Mouse (Mus musculus) liver, embryonic 12.5 days (tissue): ENCODE data around the gene Doc2g. TPM values are rescaled to one million over a fixed set of nuclear protein-coding genes. Genes with fewer than 3 reads are reported as not detected.

Source experiments
- ATAC-seq: fragments of 200-750 bp; cut with Nextera tagmentation; 2 replicates; pipeline ENCODE4 v1.8.0; 2017; ENCODE audit warnings: moderate number of reproducible peaks, mild to moderate bottlenecking, moderate library complexity
- H3K27ac ChIP-seq: fragments of 300-500 bp; sonication (generic); 2 replicates; pipeline ENCODE4 v1.5.1; 2016; ENCODE audit warnings: mild to moderate bottlenecking
- H3K27me3 ChIP-seq: fragments of 300-500 bp; sonication (generic); replicated peaks from 2 replicates; pipeline ENCODE4 v1.6.1; 2016; ENCODE audit warnings: mild to moderate bottlenecking, moderate library complexity
- H3K36me3 ChIP-seq: fragments of 300-500 bp; sonication (generic); 2 replicates; pipeline ENCODE4 v1.6.1; 2016; ENCODE audit warnings: mild to moderate bottlenecking, moderate library complexity
- H3K4me1 ChIP-seq: fragments of 300-500 bp; sonication (generic); 2 replicates; pipeline ENCODE4 v1.6.1; 2016
- H3K4me2 ChIP-seq: fragments of 300-500 bp; sonication (generic); 2 replicates; pipeline ENCODE4 v1.6.1; 2016; ENCODE audit warnings: mild to moderate bottlenecking, moderate library complexity
- H3K4me3 ChIP-seq: fragments of 300-500 bp; sonication (generic); 2 replicates; pipeline ENCODE4 v1.5.1; 2016; ENCODE audit warnings: mild to moderate bottlenecking, moderate library complexity
- H3K9ac ChIP-seq: fragments of 300-500 bp; sonication (generic); 2 replicates; pipeline ENCODE4 v1.6.1; 2016; ENCODE audit warnings: mild to moderate bottlenecking, moderate library complexity
- H3K9me3 ChIP-seq: fragments of 300-500 bp; sonication (generic); replicated peaks from 2 replicates; pipeline ENCODE4 v1.6.1; 2016; ENCODE audit warnings: mild to moderate bottlenecking, moderate library complexity
- WGBS: fragments of 180-500 bp; shearing (Covaris S2); methylation state at CpG from one replicate; pipeline ENCODE4 v1.1.7; 2016; ENCODE audit not compliant: insufficient replicate concordance; 5-methylcytosine and 5-hydroxymethylcytosine counted together
- polyA plus RNA-seq: library from polyadenylated mRNA; unstranded; fragments of >200 nt; fragmentation: Nextera tagmentation; extraction: Ambion mirVana; gene quantifications from 2 replicates; pipeline ENCODE4 v1.2.1, GENCODE M21; 2016

Doc2g gene
- polyA plus RNA-seq, 1 experiment from 2014 or later = 1.5 TPM

- Histone ChIP-seq H3K4me1 (peaks cover 29% of the 10 kb centered on the region), H3K4me2 (no peak overlapping the region), H3K4me3 (no peak overlapping the region), H3K27ac (no peak overlapping the region), H3K9ac (no peak overlapping the region), H3K27me3 (no peaks in the 10 kb centered on the region; the same call in 1 of the 2 replicates), H3K9me3 (no peaks in the 10 kb centered on the region), H3K36me3 (peaks cover 38% of the 10 kb centered on the region)
- no peak for ATAC-seq
- 63% methylated on average over 12 of the region's 12 CpGs for WGBS
Measured at GRCm38 (mm10) chr19:4003641-4004040, 528 bp downstream of the Doc2g start.

- ATAC-seq = no peak
- H3K9me3 ChIP-seq = no peaks in the 10 kb centered on the region
- no peaks in the 10 kb centered on the region; the same call in 1 of the 2 replicates for H3K27me3 ChIP-seq
- whole genome bisulfite sequencing = 78% methylated on average over 15 of the region's 15 CpGs
- H3K4me3 ChIP-seq = no peak overlapping the region
- H3K27ac ChIP-seq = no peak overlapping the region
- H3K4me2 ChIP-seq = no peak overlapping the region
- no peak overlapping the region for H3K9ac ChIP-seq
- peaks cover 44% of the 10 kb centered on the region for H3K36me3 ChIP-seq
- peaks cover 23% of the 10 kb centered on the region for H3K4me1 ChIP-seq
Measured at GRCm38 (mm10) chr19:4004331-4004730, 1.2 kb downstream of the Doc2g start.

GRCm38 (mm10) chr19:4005091-4005490, 2.0 kb downstream of the Doc2g start:
- Histone ChIP-seq H3K4me3 (no peak overlapping the region), H3K4me1 (peaks cover 17% of the 10 kb centered on the region), H3K9ac (no peak overlapping the region), H3K27me3 (no peaks in the 10 kb centered on the region; the same call in 1 of the 2 replicates), H3K36me3 (peaks cover 52% of the 10 kb centered on the region), H3K9me3 (no peaks in the 10 kb centered on the region), H3K4me2 (no peak overlapping the region), H3K27ac (no peak overlapping the region)
- no peak for ATAC-seq
- 81% methylated on average over 9 of the region's 9 CpGs for WGBS

- no peak for ATAC-seq
- 88% methylated on average over 8 of the region's 8 CpGs for WGBS
- H3K27ac ChIP-seq = no peak overlapping the region
- H3K27me3 ChIP-seq = no peaks in the 10 kb centered on the region; the same call in 1 of the 2 replicates
- H3K4me3 ChIP-seq = no peak overlapping the region
- peaks cover 61% of the 10 kb centered on the region for H3K36me3 ChIP-seq
- no peak overlapping the region for H3K9ac ChIP-seq
- peaks cover 14% of the 10 kb centered on the region for H3K4me1 ChIP-seq
- H3K4me2 ChIP-seq = no peak overlapping the region
- H3K9me3 ChIP-seq = no peaks in the 10 kb centered on the region
Measured at GRCm38 (mm10) chr19:4005971-4006370, 2.9 kb downstream of the Doc2g start.

GRCm38 (mm10) chr19:4011086-4011485, 8.0 kb downstream of the Doc2g start:
- no peak for ATAC-seq
- H3K36me3 ChIP-seq = peaks cover 52% of the 10 kb centered on the region
- H3K4me2 ChIP-seq = peak overlapping the region; percentile 83
- H3K27ac ChIP-seq = no peak overlapping the region
- H3K9ac ChIP-seq = peak overlapping the region; percentile 82
- peaks cover 45% of the 10 kb centered on the region for H3K4me1 ChIP-seq
- WGBS = 85% methylated on average over 5 of the region's 5 CpGs
- H3K27me3 ChIP-seq = no peaks in the 10 kb centered on the region
- H3K9me3 ChIP-seq = no peaks in the 10 kb centered on the region
- H3K4me3 ChIP-seq = peak overlapping the region; percentile 88

GRCm38 (mm10) chr19:4012432-4013022, 9.4 kb downstream of the Doc2g start, which contains the start of gene Ndufv1:
TSS of gene Ndufv1 (minus strand) at chr19:4012806.
- peak within 1 kb of the TSS; percentile 88 for H3K4me3 ChIP-seq
- peak within 1 kb of the TSS; percentile 84 for H3K27ac ChIP-seq
- H3K4me2 ChIP-seq = peak within 1 kb of the TSS; percentile 83
- H3K4me1 ChIP-seq = peaks cover 50% of the 10 kb centered on the region
- H3K36me3 ChIP-seq = peaks cover 38% of the 10 kb centered on the region
- WGBS = under 1% methylated on average over 45 of the region's 45 CpGs
- H3K9ac ChIP-seq = peak within 1 kb of the TSS; percentile 82
- peak; percentile 98 for ATAC-seq
- H3K27me3 ChIP-seq = no peaks in the 10 kb centered on the region
- no peaks in the 10 kb centered on the region for H3K9me3 ChIP-seq

GRCm38 (mm10) chr19:4013066-4013465, 10.0 kb downstream of the Doc2g start:
- peaks cover 50% of the 10 kb centered on the region for H3K4me1 ChIP-seq
- 10% methylated on average over 9 of the region's 9 CpGs for WGBS
- H3K9ac ChIP-seq = peak overlapping the region; percentile 63
- peak overlapping the region; percentile 84 for H3K27ac ChIP-seq
- peaks cover 32% of the 10 kb centered on the region for H3K36me3 ChIP-seq
- H3K4me3 ChIP-seq = peak overlapping the region; percentile 88
- ATAC-seq = peak; percentile 42
- no peaks in the 10 kb centered on the region for H3K9me3 ChIP-seq
- peak overlapping the region; percentile 83 for H3K4me2 ChIP-seq
- no peaks in the 10 kb centered on the region for H3K27me3 ChIP-seq

- Histone ChIP-seq H3K27me3 (no peaks in the 10 kb centered on the region), H3K4me2 (no peak overlapping the region), H3K4me1 (peaks cover 64% of the 10 kb centered on the region), H3K9ac (peak overlapping the region; percentile 45), H3K27ac (peak overlapping the region; percentile 84), H3K9me3 (no peaks in the 10 kb centered on the region), H3K4me3 (no peak overlapping the region), H3K36me3 (peaks cover 15% of the 10 kb centered on the region)
- no peak for ATAC-seq
Measured at GRCm38 (mm10) chr19:4014802-4015201, 11.7 kb downstream of the Doc2g start.

GRCm38 (mm10) chr19:4015635-4016034, 12.5 kb downstream of the Doc2g start:
- H3K4me2 ChIP-seq = peak overlapping the region; percentile 24

GRCm38 (mm10) chr19:4017921-4018587, 14.9 kb downstream of the Doc2g start:
- Histone ChIP-seq H3K27me3 (no peaks in the 10 kb centered on the region), H3K27ac (no peak overlapping the region), H3K9ac (no peak overlapping the region), H3K4me2 (no peak overlapping the region), H3K4me3 (no peak overlapping the region), H3K36me3 (no peaks in the 10 kb centered on the region), H3K4me1 (peaks cover 51% of the 10 kb centered on the region), H3K9me3 (no peaks in the 10 kb centered on the region)
- ATAC-seq = no peak
- WGBS = 62% methylated on average over 10 of the region's 10 CpGs

More at GRCm38 (mm10) chr19:4015635-4016034, 12.5 kb downstream of the Doc2g start:
- Histone ChIP-seq H3K36me3 (peaks cover 6% of the 10 kb centered on the region), H3K27ac (peak overlapping the region; percentile 84), H3K4me3 (no peak overlapping the region), H3K9me3 (no peaks in the 10 kb centered on the region), H3K9ac (peak overlapping the region; percentile 23), H3K4me1 (peaks cover 65% of the 10 kb centered on the region), H3K27me3 (no peaks in the 10 kb centered on the region)
- 19% methylated on average over 5 of the region's 5 CpGs for WGBS
- peak; percentile 44 for ATAC-seq

- ATAC-seq = peak; percentile 63
- Histone ChIP-seq H3K4me1 (peaks cover 42% of the 10 kb centered on the region), H3K9ac (no peak overlapping the region), H3K36me3 (no peaks in the 10 kb centered on the region), H3K27ac (no peak overlapping the region), H3K4me2 (0 out of 2 replicates have a peak overlapping the region, but pooled peaks have one; percentile 6), H3K4me3 (no peak overlapping the region), H3K9me3 (no peaks in the 10 kb centered on the region), H3K27me3 (no peaks in the 10 kb centered on the region)
- 39% methylated on average over 18 of the region's 18 CpGs for WGBS
Measured at GRCm38 (mm10) chr19:4018743-4019583, 15.8 kb downstream of the Doc2g start.

GRCm38 (mm10) chr19:4023185-4023584, 20.1 kb downstream of the Doc2g start:
- Histone ChIP-seq H3K27me3 (no peaks in the 10 kb centered on the region), H3K27ac (no peak overlapping the region), H3K36me3 (no peaks in the 10 kb centered on the region), H3K4me1 (peaks cover 15% of the 10 kb centered on the region), H3K9me3 (peaks cover 16% of the 10 kb centered on the region), H3K4me3 (no peak overlapping the region), H3K9ac (no peak overlapping the region), H3K4me2 (no peak overlapping the region)
- WGBS = 53% methylated on average over 7 of the region's 7 CpGs
- no peak for ATAC-seq
